Mouse (Mus musculus): Measurements from ENCODE around the gene Cd47.

Cd47 gene

DNA sequence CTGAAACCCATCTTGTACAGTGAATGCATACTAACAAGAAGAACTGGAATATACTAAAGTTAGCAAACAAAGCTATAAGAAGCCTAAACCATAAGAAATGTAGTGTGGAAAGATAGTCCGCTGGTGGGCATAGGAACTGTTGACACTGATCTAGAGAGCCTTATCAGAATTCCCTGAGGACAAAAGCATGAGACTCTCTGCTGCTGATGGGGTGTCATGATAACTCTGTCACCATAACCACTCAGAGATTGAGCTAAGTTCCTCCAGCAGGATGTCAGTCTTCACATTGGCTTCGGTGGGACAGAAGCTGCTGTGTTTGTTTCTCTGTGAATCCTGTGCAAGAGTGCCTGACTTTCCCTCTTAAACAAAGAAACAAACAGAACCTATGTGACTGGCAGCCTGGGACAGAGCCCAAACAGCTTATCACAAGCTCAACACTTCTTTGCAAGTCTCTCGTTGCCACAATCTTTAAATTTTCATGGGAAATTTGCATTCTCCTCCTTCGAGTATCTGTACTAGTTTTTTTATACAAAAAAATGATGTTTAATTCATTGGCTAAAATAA, 33.9 kb downstream of the Cd47 start:
- DNase-seq (ENCODE audit: low read depth) = no peak

DNA sequence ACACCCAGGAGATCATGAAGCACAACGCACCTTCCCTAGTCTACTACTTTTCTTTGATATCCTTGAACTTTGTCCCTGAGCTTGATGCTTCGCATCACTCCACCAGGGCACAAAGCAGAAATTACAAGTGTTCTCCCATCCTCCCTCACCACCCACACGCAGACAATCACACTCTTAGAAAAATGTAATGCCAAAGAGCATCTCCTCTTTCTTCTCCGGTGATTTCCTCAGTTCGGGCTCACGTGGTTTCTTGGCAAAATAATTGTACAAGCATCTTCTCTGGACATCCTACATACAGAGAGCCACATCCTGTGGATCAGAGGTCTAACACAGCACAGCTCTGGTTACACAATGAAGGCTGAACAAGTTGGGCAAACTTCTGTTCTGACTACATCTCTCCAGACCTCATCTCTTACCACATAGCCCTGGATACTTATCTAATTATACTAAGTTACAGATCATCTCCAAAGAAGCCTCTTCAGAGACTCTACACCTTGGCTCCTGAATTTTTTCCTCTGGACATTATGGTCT, 36.4 kb downstream of the Cd47 start:
- no peak for DNase-seq (ENCODE audit: low read depth)

DNA sequence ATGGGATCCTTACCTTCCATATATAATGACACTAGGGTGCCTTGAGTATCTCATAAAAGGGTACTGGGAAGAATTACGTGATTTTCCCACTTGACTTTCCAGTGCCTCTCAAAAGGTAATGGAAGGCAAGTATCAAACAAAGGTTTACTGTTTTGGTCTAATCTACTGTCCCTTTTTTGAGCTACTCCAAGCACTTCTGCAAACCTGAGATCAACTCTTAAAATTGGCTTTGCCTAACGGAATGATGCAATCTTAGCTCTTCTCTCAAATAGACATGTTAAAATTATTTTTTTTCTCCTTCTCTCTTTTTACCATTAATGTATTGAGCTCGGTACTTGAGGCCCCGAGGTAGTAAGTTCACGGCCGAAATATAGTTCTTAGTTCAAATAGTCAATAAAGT, 38.6 kb downstream of the Cd47 start:
- no peak for DNase-seq (ENCODE audit: low read depth)

DNA sequence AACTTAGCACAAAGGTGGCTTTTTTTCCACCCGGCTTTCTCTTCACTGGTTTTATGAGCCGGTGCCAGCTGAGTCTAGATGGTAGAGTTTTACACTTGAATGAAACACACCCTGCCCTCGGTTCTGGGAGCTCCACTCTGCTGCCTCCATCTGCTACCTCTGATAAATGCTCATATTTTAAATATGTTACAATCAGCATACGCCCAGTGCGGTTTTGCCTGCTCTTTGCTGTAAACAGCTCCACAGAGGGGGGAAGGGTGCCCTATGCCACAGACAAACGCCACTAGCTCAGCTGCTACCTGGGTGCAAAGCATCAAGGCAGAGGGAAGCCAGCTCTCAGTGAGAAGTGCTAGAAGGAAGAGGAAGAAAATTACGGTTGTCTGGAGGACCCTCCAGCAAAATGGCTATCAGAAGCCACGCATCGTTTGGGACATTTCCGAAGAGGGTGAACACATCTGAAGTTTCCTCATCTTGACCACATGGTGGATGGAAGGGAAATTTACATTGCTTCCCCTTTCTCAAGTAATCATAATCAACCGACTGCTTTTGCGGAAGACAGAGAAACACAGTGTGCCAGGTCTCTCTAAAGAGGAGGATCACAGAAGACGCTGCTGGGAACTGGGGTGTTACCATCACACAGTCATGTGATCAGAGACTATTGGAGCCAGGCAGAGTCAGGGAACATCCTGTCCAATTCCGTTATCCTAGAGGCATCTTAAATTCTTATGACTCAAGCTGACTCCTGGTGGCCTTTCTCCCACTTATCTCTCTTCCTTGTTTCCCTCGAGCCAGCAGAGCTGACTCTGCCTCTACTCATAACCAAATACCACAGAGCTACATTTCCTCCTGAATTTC, 39.6 kb downstream of the Cd47 start:
- peak; percentile 79 for DNase-seq (ENCODE audit: low read depth)

DNA sequence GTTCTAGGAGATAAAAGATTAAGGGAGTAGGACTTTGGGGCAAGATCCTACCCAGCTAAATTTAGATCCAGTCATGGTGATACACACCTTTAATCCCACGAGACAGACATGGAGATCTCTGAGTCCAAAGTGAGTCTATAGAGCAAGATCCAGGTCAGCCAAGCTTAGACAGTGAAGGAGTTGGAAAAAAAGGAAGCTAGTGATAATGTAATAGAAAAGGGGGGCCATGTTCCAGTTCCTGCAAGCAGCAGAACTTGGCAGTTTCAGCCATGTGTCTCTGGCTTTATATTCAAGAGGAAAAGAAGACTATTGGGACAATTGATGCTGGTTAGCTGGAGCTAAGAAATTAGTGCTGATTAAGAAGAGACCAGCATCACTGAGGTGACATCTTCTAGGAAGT, 43.4 kb downstream of the Cd47 start:
- DNase-seq (ENCODE audit: low read depth) = no peak

DNA sequence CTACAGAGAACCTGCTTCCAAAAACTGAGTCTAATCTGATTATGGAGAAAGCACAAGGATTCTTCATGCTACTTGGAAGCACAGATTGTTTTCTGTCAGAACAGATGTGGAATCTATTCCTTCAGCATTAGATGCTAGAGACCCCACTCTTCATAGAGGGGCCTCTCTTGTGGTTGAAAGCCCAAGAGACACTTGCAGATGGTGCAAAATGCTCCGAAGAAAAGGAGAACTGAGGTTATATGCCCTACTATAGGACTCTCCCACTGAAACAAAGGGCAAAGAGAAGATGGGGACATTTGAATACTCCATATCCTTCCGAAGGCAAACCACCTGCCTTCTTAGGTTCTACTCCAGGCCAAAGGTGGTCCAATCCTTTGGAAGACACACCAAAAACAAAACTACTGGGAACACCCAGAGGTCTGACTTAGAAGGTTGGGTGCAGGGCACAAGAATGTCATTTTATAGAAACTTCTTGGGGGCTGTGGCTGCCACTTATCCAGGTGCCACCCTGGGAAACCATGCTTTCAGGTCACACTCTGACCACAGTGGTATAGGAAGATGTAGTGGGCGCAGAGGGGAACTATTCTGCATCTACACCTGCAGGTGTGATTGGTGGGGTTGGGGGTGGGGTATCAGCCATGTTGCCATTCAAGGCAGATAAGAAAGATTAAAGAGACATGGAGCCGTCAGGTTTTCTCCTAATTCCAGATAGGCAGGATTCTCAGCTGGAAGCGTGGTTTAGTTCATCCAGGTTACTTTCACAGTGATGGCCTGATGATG, 47.1 kb downstream of the Cd47 start:
- DNase-seq (ENCODE audit: low read depth) = no peak

DNA sequence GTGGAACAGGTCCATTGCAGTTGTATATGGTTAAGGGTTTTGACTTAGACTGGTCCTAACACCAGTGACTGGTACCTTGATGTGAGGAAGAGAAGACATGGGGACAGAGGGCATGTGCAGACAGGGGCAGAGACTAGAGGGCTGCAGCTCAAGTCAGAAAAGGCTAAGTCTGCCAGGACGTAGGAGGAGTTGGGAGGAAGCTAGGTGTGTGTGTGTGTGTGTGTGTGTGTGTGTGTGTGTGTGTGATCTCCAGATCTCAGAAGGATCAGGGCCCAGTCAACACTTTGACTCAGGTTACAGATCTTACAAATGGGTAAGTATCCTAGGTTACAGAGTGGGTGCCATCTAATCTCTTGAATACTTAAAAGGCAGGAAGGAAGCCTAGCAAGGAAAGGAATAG, 48.3 kb downstream of the Cd47 start:
- DNase-seq (ENCODE audit: low read depth) = no peak

DNA sequence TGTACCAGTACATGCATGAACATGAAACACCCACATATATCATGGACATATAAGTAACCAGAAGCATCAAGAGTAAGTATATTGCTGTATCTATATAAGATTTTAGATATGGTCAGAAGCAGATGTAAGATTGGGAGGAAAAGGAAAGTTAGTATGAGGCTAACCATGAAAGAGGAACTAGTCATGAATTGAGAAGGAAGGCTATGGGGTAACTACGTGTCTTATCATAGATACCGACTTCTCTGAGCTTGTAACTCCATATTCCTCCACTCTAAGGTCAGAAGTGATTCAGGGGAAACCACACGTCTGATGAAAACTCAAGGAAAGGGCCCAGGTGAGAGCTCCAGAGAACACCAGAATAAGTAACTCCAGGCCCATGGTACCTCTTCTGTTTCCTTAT, 52.6 kb downstream of the Cd47 start:
- no peak for DNase-seq (ENCODE audit: low read depth)

DNA sequence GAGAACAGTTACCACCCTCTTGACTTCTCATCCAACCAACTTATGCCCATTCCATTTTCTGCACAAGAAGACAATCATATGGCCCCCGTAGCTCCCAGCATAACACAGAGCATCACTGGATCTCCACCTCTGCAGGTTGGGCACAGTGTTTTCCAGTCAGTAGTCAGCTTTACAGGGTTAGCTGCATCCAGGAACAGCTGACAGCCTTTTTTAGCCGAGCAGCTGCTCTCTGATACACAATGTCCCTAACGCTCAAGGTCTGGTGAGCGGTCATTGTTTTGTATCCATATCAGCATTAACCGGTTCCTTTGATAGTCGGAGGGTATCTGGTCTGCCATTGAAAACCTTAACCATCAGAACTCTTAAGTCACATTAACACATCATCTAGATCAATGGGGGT, 53.3 kb downstream of the Cd47 start:
- no peak for DNase-seq (ENCODE audit: low read depth)

DNA sequence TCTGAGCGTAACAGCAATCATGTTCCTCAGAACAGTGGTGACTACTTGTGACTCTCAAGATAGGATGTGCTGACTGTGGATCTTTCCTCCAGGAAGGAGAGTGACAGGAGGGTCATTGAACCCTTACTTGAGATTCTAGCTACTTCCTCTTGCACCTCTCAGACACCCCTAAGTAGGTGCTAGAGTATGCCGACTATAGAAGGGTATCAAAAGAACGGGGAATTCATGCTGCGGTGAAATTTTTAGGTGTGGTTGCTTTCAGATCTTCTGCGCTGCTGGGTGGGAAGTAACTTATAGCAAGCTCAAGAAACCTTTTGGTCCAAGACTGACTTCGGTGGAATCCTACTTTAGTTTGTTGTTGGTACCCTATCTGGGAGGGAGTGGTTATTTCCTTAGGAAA, 53.9 kb downstream of the Cd47 start:
- DNase-seq (ENCODE audit: low read depth) = no peak

DNA sequence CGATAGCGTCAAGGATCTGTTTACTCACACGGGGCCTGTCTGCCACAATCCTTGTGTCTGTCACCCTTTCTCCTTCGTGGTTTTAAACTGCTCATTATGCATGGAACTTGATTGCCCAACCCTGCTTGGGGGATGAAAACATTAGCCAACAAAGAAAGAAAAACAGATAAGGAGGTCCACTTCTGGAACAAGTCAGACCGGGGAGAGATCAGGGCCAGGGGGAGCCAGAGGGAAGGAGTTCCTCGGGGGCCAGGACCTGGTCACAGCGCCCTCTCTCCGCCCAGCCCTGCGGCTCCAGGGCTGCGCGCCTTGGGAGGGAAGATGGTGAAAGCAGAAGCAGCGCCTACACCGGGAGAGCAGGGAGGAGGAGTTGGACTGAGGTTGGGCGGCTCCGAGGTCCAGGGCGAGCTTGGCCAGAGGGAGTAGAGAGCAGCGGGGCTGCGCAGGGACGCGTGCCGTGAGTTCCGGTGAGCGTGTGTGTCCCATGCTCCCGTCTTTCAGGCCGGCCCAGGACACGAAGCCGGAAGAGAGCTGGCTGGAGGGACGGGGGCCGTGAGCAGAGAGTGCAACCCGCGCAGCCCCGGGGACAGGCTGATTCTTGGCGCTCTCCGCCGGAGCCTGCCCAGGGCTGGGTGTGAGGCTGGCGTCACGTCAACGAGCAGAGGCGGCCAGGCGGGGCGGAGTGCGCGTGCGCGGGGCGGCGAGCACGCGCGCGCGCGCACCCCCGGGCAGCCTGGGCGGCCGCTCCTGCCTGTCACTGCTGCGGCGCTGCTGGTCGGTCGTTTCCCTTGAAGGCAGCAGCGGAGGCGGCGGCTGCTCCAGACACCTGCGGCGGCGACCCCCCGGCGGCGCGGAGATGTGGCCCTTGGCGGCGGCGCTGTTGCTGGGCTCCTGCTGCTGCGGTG, 54.9 kb downstream of the Cd47 start:
- DNase-seq (ENCODE audit: low read depth) = no peak

DNA sequence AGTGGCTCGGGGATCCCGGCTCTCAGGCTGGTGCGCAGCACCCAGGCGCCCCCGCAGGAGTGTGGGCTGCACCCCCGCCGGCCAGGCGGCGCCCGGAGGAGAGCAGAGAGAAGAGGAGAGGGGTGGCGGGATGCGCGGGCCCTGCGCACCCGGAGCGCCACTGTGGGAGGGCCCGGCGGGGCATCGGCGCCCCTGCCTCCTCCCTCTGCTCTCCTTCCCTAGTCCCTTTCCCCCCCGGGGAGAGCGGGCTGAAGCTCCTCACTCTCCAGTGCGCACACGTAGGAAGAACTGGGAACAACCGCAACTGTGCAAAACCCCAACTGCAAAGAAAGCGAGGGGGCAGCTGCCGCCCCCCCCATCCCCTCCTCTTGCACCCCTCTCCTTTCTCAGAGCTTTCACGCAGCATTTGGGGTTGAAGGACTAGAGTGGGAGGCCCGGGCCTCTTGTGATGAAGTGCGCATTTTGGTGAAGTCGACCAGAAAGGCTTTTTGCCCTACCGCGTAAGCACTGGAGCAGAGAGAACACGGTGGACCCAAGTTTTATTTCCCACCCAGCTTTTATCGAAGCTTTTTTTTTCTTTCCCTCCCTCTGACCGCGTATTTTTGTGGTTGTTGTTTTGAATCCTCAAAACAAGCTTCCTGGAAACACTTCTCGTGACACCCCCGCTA, 55.6 kb downstream of the Cd47 start:
- DNase-seq (ENCODE audit: low read depth) = no peak

DNA sequence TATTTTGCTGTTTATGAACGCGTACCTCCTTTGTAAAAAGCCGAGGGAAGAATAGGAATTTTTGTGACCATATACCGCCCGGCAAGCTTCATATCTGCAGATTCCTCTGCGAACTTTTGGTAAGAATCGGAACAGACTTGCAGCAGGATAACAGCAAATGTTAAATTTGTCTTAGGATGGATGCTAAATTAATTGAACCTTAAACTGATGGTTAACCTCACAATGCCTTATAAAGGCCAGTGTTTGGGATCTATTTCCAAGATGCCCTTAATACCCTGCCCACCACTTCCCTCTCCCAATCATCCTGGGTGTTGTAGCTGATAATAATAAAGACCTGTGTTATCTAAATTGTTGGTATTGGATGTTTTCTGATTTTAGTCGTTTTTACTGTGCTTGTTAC, 56.3 kb downstream of the Cd47 start:
- DNase-seq (ENCODE audit: low read depth) = no peak

DNA sequence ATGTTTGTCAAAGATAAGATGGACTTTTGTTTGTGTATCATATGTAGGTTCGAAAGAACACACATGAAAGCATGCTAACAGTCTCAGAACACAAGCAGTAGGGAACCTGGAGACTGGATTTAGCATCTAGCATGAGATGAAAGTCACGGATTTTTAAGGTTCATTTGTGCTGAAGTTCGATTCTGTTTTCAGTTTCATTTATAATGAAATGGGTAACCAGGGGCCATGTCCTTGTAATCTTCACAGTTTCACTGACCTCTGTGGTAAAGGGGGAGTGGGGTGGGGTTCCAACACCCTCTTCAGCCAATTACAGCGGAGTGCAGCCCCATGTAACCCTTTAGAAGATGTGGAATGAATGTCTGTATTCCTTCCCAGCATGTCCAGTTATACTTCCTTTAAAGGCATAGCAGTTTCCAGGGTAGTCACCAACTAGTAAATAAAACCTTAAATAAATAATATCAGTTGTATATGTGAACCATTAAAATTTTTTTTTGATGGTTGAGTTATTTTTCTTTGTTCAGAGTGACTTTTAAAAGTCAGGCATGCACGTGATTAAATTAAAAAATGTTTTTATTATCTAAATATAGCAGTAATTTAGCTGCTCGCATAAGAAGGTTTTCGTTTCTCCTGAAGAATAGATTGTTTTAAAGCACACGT, 57.3 kb downstream of the Cd47 start:
- no peak for DNase-seq (ENCODE audit: low read depth)

DNA sequence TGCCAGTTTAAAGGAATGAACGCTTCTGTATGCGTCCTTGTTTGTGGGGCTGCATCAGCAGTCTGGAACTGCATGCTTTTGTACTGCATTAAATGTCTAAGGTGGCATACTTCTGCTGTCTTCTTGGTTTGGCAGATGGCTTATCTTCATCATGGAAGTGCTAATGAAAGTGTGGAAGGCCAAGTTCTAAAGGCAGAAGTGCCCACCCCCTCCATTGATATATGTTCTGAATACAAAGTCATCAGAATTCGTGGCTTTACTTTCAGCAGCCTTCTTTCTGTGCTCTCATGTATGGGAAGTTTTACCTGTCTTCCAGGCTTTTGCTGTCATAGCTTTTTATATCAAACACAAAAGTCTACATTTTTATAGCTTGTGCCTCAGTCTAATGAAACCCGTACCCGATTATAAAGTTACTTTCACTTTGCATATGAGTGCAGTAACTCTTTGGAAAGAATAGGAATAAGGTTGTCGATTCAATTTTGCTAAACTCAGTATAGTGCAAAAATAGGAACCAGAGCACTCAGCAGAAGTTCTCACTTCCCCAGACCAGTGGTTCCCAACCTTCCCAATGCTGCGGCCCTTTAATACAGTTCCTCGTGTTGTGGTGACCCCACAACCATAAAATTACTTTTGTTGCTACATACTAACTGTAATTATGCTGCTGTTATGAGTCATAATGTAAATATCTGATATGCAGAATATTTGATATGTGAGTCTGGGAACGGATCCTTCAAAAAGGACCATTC, 58.0 kb downstream of the Cd47 start:
- DNase-seq (ENCODE audit: low read depth) = no peak

DNA sequence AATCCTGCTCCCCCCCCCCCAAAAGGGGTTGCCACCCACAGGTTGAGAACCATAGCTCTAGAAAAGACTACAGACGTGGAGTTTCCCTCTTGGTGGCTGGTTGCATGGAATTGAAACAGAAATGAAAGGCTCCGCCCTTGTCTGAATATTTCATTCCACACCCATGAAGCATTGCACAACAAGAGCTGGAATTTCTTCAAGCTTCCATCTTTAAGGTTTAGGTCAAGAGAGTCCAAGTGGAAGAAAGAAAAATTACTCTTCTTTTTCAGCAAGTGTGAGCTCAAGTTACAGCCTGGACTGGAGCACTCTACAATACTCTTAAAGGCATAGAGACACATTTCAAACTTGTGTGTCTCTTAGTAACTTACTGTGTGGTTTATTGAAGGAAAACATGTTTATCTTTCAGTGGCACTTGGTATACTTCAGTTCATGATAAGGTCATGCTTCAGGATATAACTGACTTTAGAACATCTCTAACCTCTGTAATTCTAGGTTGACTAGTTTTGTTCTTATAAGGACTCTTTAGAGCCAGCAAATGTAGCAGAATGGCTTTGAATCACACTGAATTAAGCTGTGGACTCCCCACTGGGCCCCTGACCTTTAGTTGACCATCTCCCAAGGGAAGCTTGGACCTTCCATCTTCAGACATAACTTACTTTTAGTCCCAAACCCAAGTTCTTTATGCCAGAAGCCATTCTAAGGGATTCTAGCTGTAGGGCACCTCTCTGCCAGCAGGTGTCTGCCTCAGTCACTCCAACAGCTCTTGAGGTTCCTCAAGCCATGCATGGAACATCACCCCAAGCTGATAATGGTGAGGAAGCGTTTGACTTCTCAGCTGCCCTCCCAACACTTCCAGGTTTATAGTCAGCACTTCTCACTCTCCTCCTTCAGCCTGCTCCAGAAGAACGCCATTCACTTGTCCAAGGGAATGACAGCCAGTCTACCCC, 58.8 kb downstream of the Cd47 start:
- DNase-seq (ENCODE audit: low read depth) = no peak

DNA sequence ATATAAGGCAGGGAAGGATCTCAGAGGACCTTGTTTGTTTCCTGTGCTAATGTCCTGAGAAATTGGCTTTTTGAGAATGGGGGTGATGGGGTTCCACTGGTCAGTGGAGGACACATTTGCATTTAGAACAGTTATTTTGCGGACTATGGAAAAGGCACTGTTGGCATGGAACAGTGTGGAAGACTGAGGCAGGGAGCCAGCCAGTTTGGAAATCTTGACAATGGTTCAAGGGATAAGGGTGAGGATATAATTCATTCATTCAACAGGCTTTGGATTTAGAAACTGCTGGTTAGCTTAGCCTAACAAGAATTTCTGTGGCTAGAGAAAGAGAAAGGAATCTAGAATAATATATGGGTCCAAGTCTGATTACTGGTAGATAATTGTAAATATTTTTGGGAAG, 61.7 kb downstream of the Cd47 start:
- DNase-seq (ENCODE audit: low read depth) = no peak

DNA sequence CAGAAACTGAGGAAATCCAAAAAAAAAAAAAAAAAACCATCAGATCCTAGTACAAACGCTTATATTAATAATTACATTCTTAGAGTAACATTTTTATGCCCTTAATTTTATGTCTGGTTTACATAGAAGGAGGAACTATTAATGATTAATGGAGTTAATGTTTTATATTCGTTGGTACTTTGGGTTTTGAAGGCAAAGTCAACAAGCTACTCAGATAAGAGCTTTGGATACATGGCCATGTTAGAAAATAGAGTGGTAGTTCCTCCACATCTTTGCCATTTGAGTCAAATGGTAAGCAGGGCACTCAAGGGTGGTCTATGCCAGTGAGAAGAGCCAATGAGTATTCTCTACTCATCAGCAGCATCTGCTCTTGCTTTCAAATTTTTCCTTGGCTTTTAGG, 66.3 kb downstream of the Cd47 start:
- DNase-seq (ENCODE audit: low read depth) = no peak

DNA sequence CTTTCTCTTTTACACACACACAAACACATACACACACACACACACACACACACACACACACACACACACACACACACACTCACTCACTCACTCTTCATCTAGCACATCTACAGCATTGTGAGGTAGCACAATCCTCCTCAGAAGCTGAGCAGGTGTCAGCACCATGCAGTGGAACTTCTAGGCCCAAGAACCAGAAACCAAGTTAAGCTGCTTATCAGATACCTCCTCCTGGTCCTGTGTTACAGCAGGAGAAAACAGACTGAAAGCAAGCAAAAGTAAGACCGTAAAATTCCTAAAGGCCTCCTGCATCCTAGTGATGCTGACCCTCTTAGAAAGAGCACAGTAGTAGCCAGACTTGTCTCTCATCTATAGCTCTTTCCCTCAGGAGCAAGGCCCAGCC, 67.9 kb downstream of the Cd47 start:
- DNase-seq (ENCODE audit: low read depth) = no peak
